Mouse (Mus musculus) heart, embryonic 12.5 days (tissue): ENCODE results near the gene Mpp5. TPM values are rescaled to one million over a fixed set of nuclear protein-coding genes. Genes with fewer than 3 reads are reported as not detected.

Experiments used
- polyA plus RNA-seq: library from polyadenylated mRNA; unstranded; fragments of >200 nt; fragmentation: Nextera tagmentation; extraction: Ambion mirVana; gene quantifications from 2 replicates; pipeline ENCODE4 v1.2.1, GENCODE M21; 2016

The Mpp5 gene
- polyA plus RNA-seq, 1 experiment from 2014 or later = 22.5 TPM

Other genes with a start within 250 kb of the Mpp5 start
- gene Fam71d, start 57.4 kb upstream of the Mpp5 start, polyA plus RNA-seq = not detected in 2 replicates
- 72.5 and 79.9 TPM in 2 replicates for gene Atp6v1d, start 112.7 kb downstream of the Mpp5 start, polyA plus RNA-seq
- gene Eif2s1, start 112.9 kb downstream of the Mpp5 start, polyA plus RNA-seq = 160 TPM in 2 replicates
- gene Plek2, start 158.1 kb downstream of the Mpp5 start, polyA plus RNA-seq = 9.9 and 11.3 TPM in 2 replicates